Mouse (Mus musculus): Measurements from ENCODE around the gene Irgq. TPM values are rescaled to one million over a fixed set of nuclear protein-coding genes. Genes with fewer than 3 reads are reported as not detected.
"Not testable (repeated sequence)": the region's sequence is repeated elsewhere in the genome, so short reads cannot be mapped to it uniquely, and the experiment has no call there.

The Irgq gene
- polyA plus RNA-seq (2011; ENCODE audit: insufficient read length, low read depth, missing spikeins), result 17.6 and 21.7 TPM in 2 replicates

DNA sequence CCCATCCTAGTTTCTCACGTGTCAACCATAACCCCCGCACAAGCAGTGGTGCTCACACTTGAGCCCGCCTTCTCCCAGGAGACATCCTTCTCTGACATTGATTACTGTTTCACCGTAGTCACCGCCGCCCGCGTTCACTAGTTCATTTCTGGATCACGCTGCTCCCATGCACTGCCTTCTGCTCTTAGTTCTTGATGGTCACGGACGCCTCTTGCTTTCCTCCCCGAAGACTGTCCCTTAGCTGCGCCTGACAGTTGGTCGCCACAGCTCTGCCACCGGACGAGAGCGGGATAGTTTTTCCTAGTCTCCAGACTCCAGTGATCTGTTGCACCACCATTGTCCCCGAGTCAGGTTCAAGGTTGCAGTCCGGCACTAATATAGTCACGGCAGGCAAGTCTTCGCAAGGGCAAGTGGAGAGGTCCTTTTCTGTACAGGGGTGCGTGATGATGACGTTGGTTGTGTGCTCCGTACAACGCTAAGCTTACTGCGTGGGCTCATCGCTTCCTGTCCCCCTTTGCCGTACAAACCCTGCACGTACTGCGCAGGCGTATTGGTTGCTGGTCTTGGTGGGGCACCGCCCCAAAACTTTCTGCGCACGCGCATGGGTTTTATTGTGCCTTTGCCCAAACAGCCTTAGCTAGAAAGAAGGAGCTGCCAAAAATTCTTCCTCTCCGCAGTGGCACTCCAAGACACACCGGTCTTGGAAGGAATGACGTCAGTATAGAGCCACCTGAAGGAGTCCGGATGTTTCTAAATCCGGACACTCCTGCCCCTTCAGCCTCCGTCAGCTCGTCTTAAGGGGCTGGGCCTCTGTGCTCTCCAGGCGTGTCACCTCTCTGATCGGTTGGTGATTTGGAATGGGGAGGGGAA lies at the start of gene Irgq:
Gene Irgq, plus strand, starts transcription at position 628 of the 870 bp plus-strand sequence.
- peak within 1 kb of the TSS; percentile 68 for H3K27ac ChIP-seq (ENCODE audit: insufficient read depth, low read length)
- H3K4me3 ChIP-seq (ENCODE audit: insufficient read depth, low read length), result peak within 1 kb of the TSS; percentile 67
- H3K4me1 ChIP-seq (ENCODE audit: control insufficient read depth, insufficient read depth, low read length), result peaks cover 7% of the 10 kb centered on the region; the same call in 1 of the 2 replicates
- TF ChIP-seq CTCF (IDR thresholded peaks at IDR 0.05; ENCODE audit: borderline replicate concordance, insufficient read depth, low read length) (no peak), POLR2A (IDR thresholded peaks at IDR 0.05; ENCODE audit: low read depth, low read length) (peak; percentile 45)

DNA sequence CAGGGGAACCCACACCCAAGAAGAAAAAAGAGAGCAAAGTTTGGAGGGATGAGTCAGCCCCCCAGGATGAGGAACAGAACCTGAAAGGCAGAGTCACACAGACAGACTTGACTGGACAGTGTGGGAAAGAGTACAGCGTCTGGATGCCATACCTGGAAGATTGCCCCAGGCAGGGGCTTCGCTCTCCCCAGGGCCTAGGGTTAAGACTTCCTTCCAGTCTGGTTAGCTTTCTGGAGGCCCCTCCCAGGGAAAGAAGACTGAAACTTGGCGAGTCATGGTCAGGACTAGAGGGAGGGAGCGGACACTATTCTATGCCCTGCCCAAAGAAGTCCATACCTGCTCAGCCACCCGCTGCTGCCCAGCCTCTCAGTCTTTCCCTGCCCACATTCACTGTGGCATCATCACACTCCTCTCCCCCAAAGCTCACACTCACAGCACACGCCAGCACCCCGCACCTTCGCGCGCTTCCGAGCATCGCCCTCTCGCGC lies 49.5 kb upstream of the Irgq start:
- Histone ChIP-seq H3K4me3 (ENCODE audit: insufficient read depth, low read length) (peak overlapping the region; percentile 44; the same call in 1 of the 2 replicates), H3K27ac (ENCODE audit: insufficient read depth, low read length) (no peak overlapping the region), H3K4me1 (ENCODE audit: control insufficient read depth, insufficient read depth, low read length) (peaks cover 4% of the 10 kb centered on the region; the same call in 1 of the 2 replicates)
- TF ChIP-seq CTCF (IDR thresholded peaks at IDR 0.05; ENCODE audit: borderline replicate concordance, insufficient read depth, low read length) (no peak), POLR2A (IDR thresholded peaks at IDR 0.05; ENCODE audit: low read depth, low read length) (no peak)

DNA sequence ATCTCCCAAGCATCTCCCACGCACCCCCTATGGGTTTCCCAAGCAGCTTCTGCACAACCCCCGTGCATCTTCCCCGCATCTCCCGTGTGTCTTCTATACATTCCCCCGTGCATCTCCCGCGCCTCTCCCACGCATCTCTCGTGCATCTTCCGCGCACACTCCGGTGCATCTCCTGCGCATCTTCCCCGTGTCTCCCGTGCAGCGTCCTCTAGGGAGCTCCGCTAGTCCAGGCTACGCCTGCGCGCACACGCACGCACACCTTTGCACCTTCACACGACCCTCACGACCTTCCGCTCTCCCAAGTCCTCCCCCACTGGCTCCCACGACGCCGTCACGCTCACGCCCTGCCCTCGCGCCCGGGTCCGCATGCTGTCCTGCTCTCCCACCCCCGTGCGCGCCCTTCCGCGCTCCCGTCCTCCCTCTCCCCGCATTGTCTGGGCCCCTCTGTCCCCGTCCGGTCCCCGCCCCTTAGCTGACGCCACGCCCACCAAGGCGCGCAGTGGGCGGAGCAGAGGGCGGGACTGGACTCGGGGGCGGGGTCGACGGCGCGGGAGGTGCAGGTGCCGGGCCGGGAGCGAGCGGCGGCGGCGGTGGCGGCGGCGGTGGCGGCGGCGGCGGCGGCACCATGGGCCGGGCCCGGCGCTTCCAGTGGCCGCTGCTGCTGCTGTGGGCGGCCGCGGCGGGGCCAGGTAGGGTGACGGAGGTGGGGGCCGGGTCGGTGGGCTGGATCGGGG lies 48.8 kb upstream of the Irgq start, which contains the start of gene Cadm4:
Gene Cadm4, plus strand, starts transcription at position 550 of the 734 bp plus-strand sequence.
- peaks cover 4% of the 10 kb centered on the region; the same call in 1 of the 2 replicates for H3K4me1 ChIP-seq (ENCODE audit: control insufficient read depth, insufficient read depth, low read length)
- H3K27ac ChIP-seq (ENCODE audit: insufficient read depth, low read length), result no peak within 1 kb of the TSS
- H3K4me3 ChIP-seq (ENCODE audit: insufficient read depth, low read length), result peak within 1 kb of the TSS; percentile 44
- TF ChIP-seq CTCF (IDR thresholded peaks at IDR 0.05; ENCODE audit: borderline replicate concordance, insufficient read depth, low read length) (no peak), POLR2A (IDR thresholded peaks at IDR 0.05; ENCODE audit: low read depth, low read length) (no peak)

DNA sequence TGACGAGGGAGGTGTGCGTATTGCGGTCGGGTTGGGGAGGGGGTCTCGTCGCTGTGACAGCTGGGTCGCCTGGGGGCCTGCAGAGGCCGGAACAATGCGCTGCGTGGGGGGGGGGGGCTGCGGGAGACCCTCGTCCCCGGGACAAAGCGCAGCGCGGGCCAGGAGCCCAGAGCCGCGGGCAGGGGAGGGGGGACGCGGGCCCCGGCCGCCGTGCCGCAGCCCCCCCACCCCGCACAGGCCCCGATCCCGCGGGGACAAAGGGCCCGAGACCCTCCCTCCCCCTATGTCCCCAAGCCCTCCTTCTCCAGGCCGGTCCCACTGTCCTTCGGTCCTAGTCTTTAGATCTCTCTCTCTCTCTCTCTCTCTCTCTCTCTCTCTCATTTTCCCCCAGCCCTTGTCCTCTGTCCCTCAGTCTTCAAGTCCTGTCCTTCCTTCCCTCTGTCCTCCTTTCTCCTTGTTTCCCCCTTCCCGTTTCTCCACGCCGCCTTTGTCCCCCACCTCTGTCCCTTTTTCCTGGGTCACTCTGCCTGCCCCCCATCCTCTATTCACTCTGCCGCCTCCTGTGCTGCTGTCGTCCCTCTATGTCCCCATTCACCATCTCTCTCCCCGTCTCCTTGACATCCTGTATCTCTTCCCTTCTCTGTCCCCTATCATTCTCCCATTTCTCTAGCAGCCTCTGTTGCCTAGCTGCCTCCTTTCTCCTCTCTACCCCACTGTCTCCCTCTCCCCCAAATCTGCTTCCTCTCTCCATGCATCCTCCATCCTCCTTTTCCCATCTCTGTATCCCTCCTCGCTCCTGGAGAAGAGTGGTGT lies 48.1 kb upstream of the Irgq start:
- peak overlapping the region; percentile 8; the same call in 1 of the 2 replicates for H3K4me3 ChIP-seq (ENCODE audit: insufficient read depth, low read length)
- no peak overlapping the region for H3K27ac ChIP-seq (ENCODE audit: insufficient read depth, low read length)
- no peak for TF ChIP-seq CTCF (IDR thresholded peaks at IDR 0.05; ENCODE audit: borderline replicate concordance, insufficient read depth, low read length)
- no peak for TF ChIP-seq POLR2A (IDR thresholded peaks at IDR 0.05; ENCODE audit: low read depth, low read length)
- H3K4me1 ChIP-seq (ENCODE audit: control insufficient read depth, insufficient read depth, low read length), result peaks cover 4% of the 10 kb centered on the region; the same call in 1 of the 2 replicates

DNA sequence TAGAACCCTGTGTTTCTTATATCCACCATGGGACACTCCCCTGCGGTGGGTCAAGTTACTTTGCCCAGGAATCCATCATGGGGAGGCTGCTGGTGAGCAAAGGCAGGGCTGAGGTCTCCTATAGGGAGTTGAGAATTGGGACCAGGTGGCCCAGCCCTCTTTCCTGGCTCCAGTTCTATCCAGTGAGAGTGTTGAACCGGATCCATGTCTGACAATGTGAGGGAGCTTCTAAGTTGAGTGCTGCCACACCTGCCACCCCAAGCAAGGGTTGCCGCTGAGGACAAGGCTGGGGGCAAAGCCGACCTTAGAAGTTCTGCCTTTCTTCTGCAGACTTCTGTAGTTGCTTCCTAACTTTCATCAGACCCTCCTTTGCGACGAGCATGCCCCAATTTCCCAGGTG lies 47.2 kb upstream of the Irgq start:
- H3K4me1 ChIP-seq (ENCODE audit: control insufficient read depth, insufficient read depth, low read length); H3K4me3 ChIP-seq (ENCODE audit: insufficient read depth, low read length); H3K27ac ChIP-seq (ENCODE audit: insufficient read depth, low read length): not testable (repeated sequence)

DNA sequence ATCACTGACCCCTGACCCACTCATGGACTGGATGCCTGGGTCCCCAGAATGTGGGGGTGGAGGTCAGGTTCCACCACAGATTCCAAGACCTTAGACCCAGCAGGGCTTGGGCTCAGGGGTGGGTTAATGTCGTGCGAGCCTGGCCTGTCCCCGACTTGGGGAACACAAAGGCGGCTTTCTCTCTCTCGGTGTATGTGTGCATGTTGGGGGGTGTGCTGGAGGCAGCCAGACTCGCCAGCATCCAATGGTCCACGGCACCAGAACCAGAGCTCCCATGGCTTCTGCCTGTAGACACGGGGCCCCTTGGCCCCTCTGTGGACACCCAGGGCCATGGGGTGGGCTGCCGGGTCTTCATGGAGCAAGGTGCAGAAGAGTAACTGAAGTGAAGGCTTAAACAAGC lies 45.0 kb upstream of the Irgq start:
- H3K4me1 ChIP-seq (ENCODE audit: control insufficient read depth, insufficient read depth, low read length), result peaks cover 4% of the 10 kb centered on the region; the same call in 1 of the 2 replicates
- TF ChIP-seq CTCF (IDR thresholded peaks at IDR 0.05; ENCODE audit: borderline replicate concordance, insufficient read depth, low read length), result no peak
- TF ChIP-seq POLR2A (IDR thresholded peaks at IDR 0.05; ENCODE audit: low read depth, low read length), result no peak
- H3K4me3 ChIP-seq (ENCODE audit: insufficient read depth, low read length), result no peak overlapping the region
- H3K27ac ChIP-seq (ENCODE audit: insufficient read depth, low read length), result no peak overlapping the region

DNA sequence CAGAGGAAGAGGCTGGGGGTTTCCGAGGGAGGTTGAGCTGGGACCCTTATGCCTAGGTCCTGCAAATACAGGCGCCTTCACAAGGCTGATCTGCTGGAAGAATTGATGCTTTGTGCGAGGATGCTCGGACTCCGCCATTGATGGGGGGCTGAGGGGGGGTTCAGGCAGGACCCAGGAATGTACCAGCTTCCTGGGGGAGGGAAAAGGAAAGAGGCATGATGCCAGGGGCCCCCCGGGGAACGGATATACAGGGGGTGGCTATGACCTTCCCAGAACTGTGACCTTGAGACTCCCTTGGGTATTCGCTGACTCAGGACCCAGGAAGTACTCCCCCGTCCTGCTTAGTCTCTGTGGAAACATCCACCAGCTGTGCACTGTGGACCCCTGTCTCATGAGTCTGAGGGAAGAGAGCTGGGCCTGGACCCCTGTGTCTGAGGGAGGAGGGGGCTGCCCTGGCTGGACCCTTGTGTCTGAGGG lies 43.8 kb upstream of the Irgq start:
- no peaks in the 10 kb centered on the region for H3K4me1 ChIP-seq (ENCODE audit: control insufficient read depth, insufficient read depth, low read length)

DNA sequence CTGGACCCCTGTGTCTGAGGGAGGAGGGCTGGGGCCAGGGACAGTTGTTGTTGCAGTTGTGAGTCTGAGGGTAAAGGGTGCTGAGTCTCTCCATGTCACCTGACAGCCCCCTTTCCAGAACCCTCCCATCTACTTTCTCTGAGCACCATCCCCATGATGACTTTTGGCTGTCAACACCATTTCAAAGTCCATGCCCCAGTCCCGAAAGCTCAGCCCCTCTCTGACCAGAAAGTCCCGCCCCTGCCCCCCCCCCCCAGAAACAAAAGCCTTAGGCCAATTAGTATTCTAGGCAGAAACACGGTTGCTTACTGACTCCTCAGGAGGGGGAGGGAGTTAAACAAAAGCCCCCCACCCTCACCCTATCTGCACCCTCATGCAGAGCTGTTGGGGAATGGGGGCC lies 43.1 kb upstream of the Irgq start:
- H3K4me3 ChIP-seq (ENCODE audit: insufficient read depth, low read length), result no peak overlapping the region
- no peak overlapping the region for H3K27ac ChIP-seq (ENCODE audit: insufficient read depth, low read length)
- TF ChIP-seq POLR2A (IDR thresholded peaks at IDR 0.05; ENCODE audit: low read depth, low read length) (no peak), CTCF (IDR thresholded peaks at IDR 0.05; ENCODE audit: borderline replicate concordance, insufficient read depth, low read length) (no peak)
- H3K4me1 ChIP-seq (ENCODE audit: control insufficient read depth, insufficient read depth, low read length), result no peaks in the 10 kb centered on the region

More for the DNA sequence above, 43.8 kb upstream of the Irgq start:
- TF ChIP-seq POLR2A (IDR thresholded peaks at IDR 0.05; ENCODE audit: low read depth, low read length) (no peak), CTCF (IDR thresholded peaks at IDR 0.05; ENCODE audit: borderline replicate concordance, insufficient read depth, low read length) (no peak)
- no peak overlapping the region for H3K27ac ChIP-seq (ENCODE audit: insufficient read depth, low read length)
- no peak overlapping the region for H3K4me3 ChIP-seq (ENCODE audit: insufficient read depth, low read length)

DNA sequence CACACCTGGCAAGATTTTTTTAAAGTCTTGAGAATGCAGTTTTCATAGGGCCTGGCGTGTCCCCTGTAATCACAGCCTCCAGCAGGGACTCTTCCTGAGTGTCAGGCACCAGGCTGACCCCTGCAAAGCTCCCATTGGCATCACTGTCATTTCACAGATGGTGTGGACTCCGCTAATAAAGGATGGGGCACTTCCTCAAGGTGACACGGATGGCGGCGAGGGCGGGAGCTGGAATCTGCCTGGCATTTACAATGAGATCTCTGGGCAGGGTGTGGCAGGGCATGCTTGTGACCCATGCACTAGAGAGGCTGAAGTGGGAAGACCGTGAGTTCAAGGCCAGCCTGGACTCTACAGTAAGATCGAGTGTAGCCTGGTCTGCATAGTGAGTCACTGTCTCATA lies 42.2 kb upstream of the Irgq start:
- Histone ChIP-seq H3K4me1 (ENCODE audit: control insufficient read depth, insufficient read depth, low read length) (no peaks in the 10 kb centered on the region), H3K4me3 (ENCODE audit: insufficient read depth, low read length) (no peak overlapping the region), H3K27ac (ENCODE audit: insufficient read depth, low read length) (no peak overlapping the region)
- no peak for TF ChIP-seq CTCF (IDR thresholded peaks at IDR 0.05; ENCODE audit: borderline replicate concordance, insufficient read depth, low read length)
- TF ChIP-seq POLR2A (IDR thresholded peaks at IDR 0.05; ENCODE audit: low read depth, low read length), result no peak
